Mouse (Mus musculus) C2C12 (cell line): ENCODE results near the gene Sdk2.

ENCODE experiments used
- CEBPB ChIP-seq: IDR thresholded peaks from one replicate; pipeline ENCODE4 v1.6.1; 2011; ENCODE audit warnings: low read depth, mild to moderate bottlenecking, control low read depth, moderate library complexity
- CTCF ChIP-seq: IDR thresholded peaks from one replicate; pipeline ENCODE4 v1.5.1; 2011; ENCODE audit not compliant: control insufficient read depth, insufficient read depth, insufficient read length
- FOSL1 ChIP-seq: IDR thresholded peaks from one replicate; pipeline ENCODE4 v1.8.0; 2011; ENCODE audit warnings: mild to moderate bottlenecking, low read length; ENCODE audit not compliant: poor library complexity, insufficient read depth, severe bottlenecking
- MAX ChIP-seq: IDR thresholded peaks from one replicate; pipeline ENCODE4 v1.6.1; 2011; ENCODE audit warnings: mild to moderate bottlenecking, control low read depth
- MYOD1 ChIP-seq: IDR thresholded peaks from one replicate; pipeline ENCODE4 v1.6.1; 2011; ENCODE audit warnings: low read depth; ENCODE audit not compliant: control insufficient read depth, insufficient read length
- MYOG ChIP-seq: IDR thresholded peaks from one replicate; pipeline ENCODE4 v1.6.1; 2011; ENCODE audit not compliant: control insufficient read depth, insufficient read length; ENCODE audit errors: extremely low read depth
- USF1 ChIP-seq: IDR thresholded peaks from one replicate; pipeline ENCODE4 v1.6.1; 2011; ENCODE audit warnings: low read depth, mild to moderate bottlenecking, control low read depth, moderate library complexity

- TF ChIP-seq CTCF: no peak
- no peak for TF ChIP-seq MYOD1
- no peak for TF ChIP-seq MYOG
- TF ChIP-seq USF1: no peak
- no peak for TF ChIP-seq MAX
- TF ChIP-seq CEBPB: no peak
- no peak for TF ChIP-seq FOSL1
These were observed 1.2 kb downstream of the Sdk2 start for GRCm38 (mm10) chr11:114065596-114065995.
